Mouse (Mus musculus): ENCODE measurements at regions not wholly inside any gene's neighbourhood (a gene's known extent, or its start where the extent isn't known, plus 50 kb on each side); places are given as distances from the start of the nearest gene placed in this dataset.

DNA sequence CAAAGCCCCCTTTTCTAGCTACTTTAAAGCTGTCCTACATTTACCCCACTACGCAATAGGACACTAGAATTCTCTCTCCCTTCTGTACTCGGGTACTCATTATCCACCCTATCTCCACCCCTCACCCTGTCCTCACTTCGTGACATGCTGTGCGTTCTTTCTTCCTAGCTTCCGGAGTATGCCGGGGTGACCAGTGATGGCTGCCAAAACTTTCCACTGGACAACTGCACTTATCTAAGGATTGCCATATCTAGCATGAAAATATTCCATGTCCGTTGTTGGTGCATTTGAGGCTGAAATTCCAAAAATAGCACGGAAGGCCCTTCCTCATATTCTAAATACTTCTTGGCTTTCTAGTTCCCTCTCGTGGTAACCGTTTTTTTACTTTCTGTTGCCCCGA is 54.5 kb upstream of the Slc9a9 start:
- Histone ChIP-seq H3K4me2 (peak overlapping the region; percentile 8; the same call in 1 of the 2 replicates), H3K9me3 (replicated peaks; ENCODE audit: control insufficient read depth, low read length) (no peaks in the 10 kb centered on the region), H3K27ac (ENCODE audit: low read depth, low read length) (peak overlapping the region; percentile 59; the same call in 1 of the 2 replicates), H3K27me3 (ENCODE audit: control insufficient read depth, insufficient read depth, low read length) (no peaks in the 10 kb centered on the region), H3K36me3 (ENCODE audit: control insufficient read depth, insufficient read depth, low read length) (no peaks in the 10 kb centered on the region), H3K9ac (ENCODE audit: low read depth, low read length) (no peak overlapping the region), H3K4me1 (ENCODE audit: control insufficient read depth, insufficient read depth, low read length) (peaks cover 15% of the 10 kb centered on the region), H3K4me3 (ENCODE audit: low read depth, low read length) (no peak overlapping the region)
- WGBS (ENCODE audit: insufficient replicate concordance): 27% methylated on average over 11 of the region's 11 CpGs
- ATAC-seq (replicated peaks; ENCODE audit: insufficient number of reproducible peaks, low FRiP score, low TSS enrichment): no peak

DNA sequence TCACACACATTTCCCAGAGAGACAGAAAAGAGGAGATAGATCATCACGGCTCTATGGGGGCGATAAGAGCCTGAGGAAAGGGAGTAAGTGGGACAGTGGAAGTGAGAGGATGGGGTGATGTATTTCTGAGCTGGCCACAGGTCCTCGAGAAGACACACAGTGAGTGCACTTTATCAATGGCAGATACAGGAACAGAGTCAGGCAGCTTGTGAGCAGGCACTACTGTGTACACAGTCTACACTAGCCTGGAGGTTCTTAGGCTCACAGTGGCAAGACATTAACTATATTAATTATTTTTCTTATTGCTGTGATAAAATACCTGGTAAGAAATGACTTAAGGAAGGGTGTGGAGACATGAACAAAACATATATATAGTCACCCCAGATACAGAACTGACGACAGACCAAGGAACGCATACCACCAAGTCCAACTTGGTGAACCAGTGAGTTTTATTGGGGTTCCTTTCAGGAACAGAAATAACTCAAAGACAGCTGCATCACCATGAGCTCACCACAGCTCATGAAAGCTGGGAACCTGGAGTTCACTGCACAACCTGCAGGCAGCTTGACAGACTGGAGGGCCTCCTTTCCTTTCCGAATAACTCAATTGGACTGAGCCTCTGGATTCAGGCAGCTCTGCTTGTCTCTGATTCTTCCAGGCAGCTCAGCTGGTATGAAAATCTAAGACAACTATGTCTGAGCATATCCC is 51.5 kb upstream of the Slc9a9 start:
- no peak overlapping the region for H3K4me3 ChIP-seq (ENCODE audit: low read depth, low read length)
- WGBS (ENCODE audit: insufficient replicate concordance): 69% methylated on average over 6 of the region's 6 CpGs
- ATAC-seq (replicated peaks; ENCODE audit: insufficient number of reproducible peaks, low FRiP score, low TSS enrichment): no peak
- H3K27me3 ChIP-seq (ENCODE audit: control insufficient read depth, insufficient read depth, low read length): no peaks in the 10 kb centered on the region
- no peak overlapping the region for H3K4me2 ChIP-seq
- H3K27ac ChIP-seq (ENCODE audit: low read depth, low read length): no peak overlapping the region
- no peaks in the 10 kb centered on the region for H3K36me3 ChIP-seq (ENCODE audit: control insufficient read depth, insufficient read depth, low read length)
- H3K9ac ChIP-seq (ENCODE audit: low read depth, low read length): no peak overlapping the region
- H3K9me3 ChIP-seq (replicated peaks; ENCODE audit: control insufficient read depth, low read length): no peaks in the 10 kb centered on the region
- H3K4me1 ChIP-seq (ENCODE audit: control insufficient read depth, insufficient read depth, low read length): peaks cover 15% of the 10 kb centered on the region
